Mouse (Mus musculus) C2C12 (cell line): Measurements from ENCODE around the gene Pafah1b3.

Experiments
- CEBPB ChIP-seq: IDR thresholded peaks from one replicate; pipeline ENCODE4 v1.6.1; 2011; ENCODE audit warnings: low read depth, mild to moderate bottlenecking, control low read depth, moderate library complexity
- CTCF ChIP-seq: IDR thresholded peaks from one replicate; pipeline ENCODE4 v1.5.1; 2011; ENCODE audit not compliant: control insufficient read depth, insufficient read depth, insufficient read length
- USF1 ChIP-seq: IDR thresholded peaks from one replicate; pipeline ENCODE4 v1.6.1; 2011; ENCODE audit warnings: low read depth, mild to moderate bottlenecking, control low read depth, moderate library complexity

DNA sequence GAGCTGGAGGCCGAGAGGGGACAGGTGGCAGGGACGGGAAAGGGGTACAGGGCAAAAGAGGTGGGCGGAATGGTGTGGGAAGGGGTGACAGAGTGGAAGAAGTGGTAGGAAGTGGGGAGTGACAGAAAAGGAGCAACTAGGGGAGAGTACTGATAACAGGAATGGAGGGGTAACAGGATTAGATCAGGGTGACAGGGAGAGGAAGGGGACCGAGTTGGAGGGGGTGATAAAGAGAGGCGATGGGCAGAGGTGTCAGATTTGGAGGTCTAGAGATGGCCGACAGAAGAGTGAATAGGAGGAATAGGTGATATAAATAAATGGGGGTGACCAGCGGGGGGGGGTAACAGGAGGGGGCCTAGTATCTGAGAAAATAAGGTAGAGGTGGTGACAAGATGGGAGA is 29.2 kb downstream of the Pafah1b3 start:
- TF ChIP-seq CTCF: no peak
- no peak for TF ChIP-seq USF1
- no peak for TF ChIP-seq CEBPB
